Mouse (Mus musculus): Measurements from ENCODE around the gene Cops8. TPM values are rescaled to one million over a fixed set of nuclear protein-coding genes. Genes with fewer than 3 reads are reported as not detected.

Gene Cops8
- polyA plus RNA-seq, 1 experiment from 2014 or later = 138 TPM

DNA sequence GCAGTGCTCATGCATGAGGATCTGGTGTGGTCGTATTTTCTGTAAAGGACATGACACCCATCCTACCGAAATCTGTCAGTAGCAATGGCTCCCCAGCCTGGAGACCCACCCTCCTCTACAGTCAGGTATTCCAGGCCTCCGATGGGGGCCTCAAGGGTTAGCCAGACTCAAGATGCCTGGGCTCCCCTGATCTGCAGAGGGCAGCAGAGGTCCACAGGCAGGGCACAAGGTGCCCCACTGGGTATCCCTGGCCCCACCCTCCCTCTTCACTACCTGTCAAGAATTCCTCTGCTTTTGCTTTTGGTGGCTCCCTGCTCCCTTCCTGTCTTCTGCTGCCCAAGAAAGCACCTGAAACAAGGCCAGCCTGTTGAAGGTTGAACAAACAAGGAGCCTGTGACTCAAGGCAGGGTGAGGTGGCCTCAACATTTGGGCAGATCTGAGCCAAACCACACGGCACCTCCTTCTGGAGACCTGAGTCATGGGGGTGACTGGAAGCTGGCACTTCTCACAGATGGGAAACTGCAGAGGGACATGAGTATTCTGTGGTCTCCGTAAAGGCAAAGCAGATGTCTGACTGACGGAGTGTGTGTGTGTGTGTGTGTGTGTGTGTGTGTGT, 30.7 kb downstream of the Cops8 start:
- Histone ChIP-seq H3K9me3 (replicated peaks; ENCODE audit: control insufficient read depth, low read length) (no peaks in the 10 kb centered on the region), H3K4me1 (ENCODE audit: control insufficient read depth, insufficient read depth, low read length) (peaks cover 3% of the 10 kb centered on the region; the same call in 1 of the 2 replicates), H3K27ac (ENCODE audit: low read length) (no peak overlapping the region; the same call in 1 of the 2 replicates), H3K36me3 (ENCODE audit: control insufficient read depth, insufficient read depth, low read length) (no peaks in the 10 kb centered on the region), H3K9ac (ENCODE audit: low read length) (no peak overlapping the region), H3K4me2 (ENCODE audit: low read depth, low read length) (no peak overlapping the region), H3K27me3 (ENCODE audit: control insufficient read depth, insufficient read depth, low read length) (no peaks in the 10 kb centered on the region), H3K4me3 (replicated peaks; ENCODE audit: low read length) (no peak overlapping the region)
- peak; percentile 29; the same call in 1 of the 2 replicates for ATAC-seq (ENCODE audit: insufficient read depth, low FRiP score)
- 62% methylated on average over 6 of the region's 6 CpGs for WGBS

DNA sequence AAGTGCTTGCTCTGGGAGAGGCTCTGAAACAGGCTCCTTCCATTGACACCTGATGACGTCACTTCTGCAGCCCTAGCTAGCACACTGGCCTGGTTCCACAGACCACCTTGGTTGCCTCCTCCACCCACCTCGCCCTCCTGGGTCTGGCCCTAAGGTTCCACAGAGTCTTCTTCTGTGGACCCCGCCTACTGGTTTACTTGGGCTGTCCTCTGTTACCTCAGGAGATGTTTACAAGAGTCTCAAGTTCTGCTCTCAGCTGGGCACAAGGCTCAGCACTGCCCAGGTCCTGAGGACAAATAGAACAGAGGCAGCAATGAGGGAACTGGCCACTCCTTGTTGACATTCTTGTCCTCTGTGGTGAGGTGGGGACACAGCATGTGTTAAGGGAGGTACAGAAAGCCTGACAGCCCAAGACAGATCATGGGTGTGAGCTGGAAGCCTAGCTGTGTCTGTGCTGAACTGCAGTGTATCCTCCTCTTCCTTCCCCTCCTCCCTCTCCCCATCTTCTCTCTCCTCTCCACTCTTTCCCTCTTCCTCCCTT, 31.5 kb downstream of the Cops8 start:
- Histone ChIP-seq H3K27me3 (ENCODE audit: control insufficient read depth, insufficient read depth, low read length) (no peaks in the 10 kb centered on the region), H3K9ac (ENCODE audit: low read length) (no peak overlapping the region), H3K9me3 (replicated peaks; ENCODE audit: control insufficient read depth, low read length) (no peaks in the 10 kb centered on the region), H3K27ac (ENCODE audit: low read length) (no peak overlapping the region), H3K4me3 (replicated peaks; ENCODE audit: low read length) (no peak overlapping the region), H3K4me2 (ENCODE audit: low read depth, low read length) (no peak overlapping the region), H3K36me3 (ENCODE audit: control insufficient read depth, insufficient read depth, low read length) (no peaks in the 10 kb centered on the region), H3K4me1 (ENCODE audit: control insufficient read depth, insufficient read depth, low read length) (peaks cover 3% of the 10 kb centered on the region; the same call in 1 of the 2 replicates)
- 45% methylated on average over 3 of the region's 3 CpGs for WGBS
- ATAC-seq (ENCODE audit: insufficient read depth, low FRiP score) = peak; percentile 51

DNA sequence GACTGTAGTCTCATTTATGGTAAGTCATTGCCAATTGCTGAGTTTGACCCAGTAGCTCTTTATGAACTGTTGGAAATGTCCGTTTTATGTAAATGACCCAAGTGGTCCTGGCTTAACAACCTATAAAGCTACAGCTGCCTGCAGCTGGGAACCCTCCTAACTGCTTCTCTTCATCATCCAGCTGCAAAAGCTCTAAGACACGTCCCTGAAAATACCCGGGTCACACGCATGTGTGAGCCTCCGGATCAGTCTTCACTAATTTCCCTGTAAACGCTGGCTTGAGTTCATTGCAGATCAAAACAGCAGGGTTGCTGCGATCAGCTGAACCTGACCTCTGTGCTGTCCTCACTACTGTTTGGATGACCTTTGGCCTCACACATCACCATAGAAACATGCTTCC, 35.6 kb downstream of the Cops8 start:
- no peak overlapping the region for H3K4me3 ChIP-seq (replicated peaks; ENCODE audit: low read length)
- ATAC-seq (ENCODE audit: insufficient read depth, low FRiP score) = no peak
- H3K9me3 ChIP-seq (replicated peaks; ENCODE audit: control insufficient read depth, low read length) = no peaks in the 10 kb centered on the region
- 32% methylated on average over 7 of the region's 7 CpGs for WGBS
- no peak overlapping the region for H3K4me2 ChIP-seq (ENCODE audit: low read depth, low read length)
- H3K9ac ChIP-seq (ENCODE audit: low read length) = no peak overlapping the region
- H3K36me3 ChIP-seq (ENCODE audit: control insufficient read depth, insufficient read depth, low read length) = no peaks in the 10 kb centered on the region
- H3K27me3 ChIP-seq (ENCODE audit: control insufficient read depth, insufficient read depth, low read length) = no peaks in the 10 kb centered on the region
- H3K27ac ChIP-seq (ENCODE audit: low read length) = no peak overlapping the region
- peaks cover 3% of the 10 kb centered on the region; the same call in 1 of the 2 replicates for H3K4me1 ChIP-seq (ENCODE audit: control insufficient read depth, insufficient read depth, low read length)

DNA sequence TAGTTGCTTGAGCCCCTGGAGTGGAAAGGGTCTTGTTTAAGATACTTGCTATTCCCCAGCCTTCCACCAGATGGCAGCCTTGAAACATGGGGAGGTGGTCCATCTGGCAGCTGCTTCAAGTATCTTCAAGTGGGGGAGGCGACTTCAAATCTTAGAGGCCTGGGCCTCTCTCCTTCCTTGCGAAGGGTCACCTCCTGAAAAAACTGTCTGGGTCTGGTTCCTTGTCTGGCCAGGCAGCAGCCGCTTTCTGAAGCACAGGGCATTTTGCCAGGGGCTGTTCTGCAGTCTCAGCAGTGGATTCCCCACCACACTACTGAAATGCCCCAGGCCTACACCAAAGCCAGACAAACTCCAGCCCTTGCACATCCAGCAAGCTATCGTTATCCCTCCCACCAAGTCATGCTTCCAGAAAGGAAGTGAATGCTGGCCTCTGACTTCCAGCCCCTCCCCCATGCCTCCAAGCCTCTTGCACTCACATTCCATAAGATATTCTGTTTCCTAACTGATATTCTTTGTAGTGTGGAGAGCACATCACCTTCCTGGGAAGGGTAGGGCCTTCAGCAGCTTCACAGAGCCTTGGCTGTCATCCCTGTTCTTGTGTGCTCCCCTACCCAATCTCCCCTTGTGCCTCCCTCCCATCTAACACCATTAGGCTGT, 48.1 kb downstream of the Cops8 start:
- ATAC-seq (ENCODE audit: insufficient read depth, low FRiP score) = peak; percentile 92
- no peaks in the 10 kb centered on the region for H3K9me3 ChIP-seq (replicated peaks; ENCODE audit: control insufficient read depth, low read length)
- H3K27me3 ChIP-seq (ENCODE audit: control insufficient read depth, insufficient read depth, low read length) = no peaks in the 10 kb centered on the region
- no peak overlapping the region for H3K4me2 ChIP-seq (ENCODE audit: low read depth, low read length)
- no peak overlapping the region for H3K4me3 ChIP-seq (replicated peaks; ENCODE audit: low read length)
- H3K9ac ChIP-seq (ENCODE audit: low read length) = peak overlapping the region; percentile 32
- WGBS = 11% methylated on average over 4 of the region's 4 CpGs
- H3K36me3 ChIP-seq (ENCODE audit: control insufficient read depth, insufficient read depth, low read length) = no peaks in the 10 kb centered on the region
- H3K4me1 ChIP-seq (ENCODE audit: control insufficient read depth, insufficient read depth, low read length) = peaks cover 25% of the 10 kb centered on the region
- peak overlapping the region; percentile 90 for H3K27ac ChIP-seq (ENCODE audit: low read length)

DNA sequence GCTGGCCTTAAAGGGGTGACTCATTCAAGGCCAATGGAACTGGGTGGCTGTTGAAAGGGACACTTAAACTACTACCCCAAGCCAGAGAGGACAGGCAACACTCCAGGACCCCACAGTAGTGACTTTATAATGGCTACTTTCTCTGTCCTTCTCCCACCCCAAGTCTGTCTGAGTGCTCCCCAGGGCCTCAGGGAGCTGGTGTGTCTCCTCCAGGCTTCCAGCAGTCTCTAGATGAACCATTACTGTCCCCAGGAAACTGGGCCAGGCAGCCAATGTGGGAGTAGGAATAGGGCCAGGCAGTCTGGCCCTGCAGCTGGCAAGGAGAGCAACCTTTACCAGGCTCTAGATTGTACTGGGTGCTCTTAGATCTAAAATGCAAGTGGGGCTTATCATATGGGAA, 49.0 kb downstream of the Cops8 start:
- no peak overlapping the region for H3K4me2 ChIP-seq (ENCODE audit: low read depth, low read length)
- H3K4me3 ChIP-seq (replicated peaks; ENCODE audit: low read length) = no peak overlapping the region
- H3K9ac ChIP-seq (ENCODE audit: low read length) = peak overlapping the region; percentile 19; the same call in 1 of the 2 replicates
- H3K27me3 ChIP-seq (ENCODE audit: control insufficient read depth, insufficient read depth, low read length) = no peaks in the 10 kb centered on the region
- H3K27ac ChIP-seq (ENCODE audit: low read length) = peak overlapping the region; percentile 90
- peaks cover 25% of the 10 kb centered on the region for H3K4me1 ChIP-seq (ENCODE audit: control insufficient read depth, insufficient read depth, low read length)
- no peak for ATAC-seq (ENCODE audit: insufficient read depth, low FRiP score)
- no peaks in the 10 kb centered on the region for H3K36me3 ChIP-seq (ENCODE audit: control insufficient read depth, insufficient read depth, low read length)
- H3K9me3 ChIP-seq (replicated peaks; ENCODE audit: control insufficient read depth, low read length) = no peaks in the 10 kb centered on the region

DNA sequence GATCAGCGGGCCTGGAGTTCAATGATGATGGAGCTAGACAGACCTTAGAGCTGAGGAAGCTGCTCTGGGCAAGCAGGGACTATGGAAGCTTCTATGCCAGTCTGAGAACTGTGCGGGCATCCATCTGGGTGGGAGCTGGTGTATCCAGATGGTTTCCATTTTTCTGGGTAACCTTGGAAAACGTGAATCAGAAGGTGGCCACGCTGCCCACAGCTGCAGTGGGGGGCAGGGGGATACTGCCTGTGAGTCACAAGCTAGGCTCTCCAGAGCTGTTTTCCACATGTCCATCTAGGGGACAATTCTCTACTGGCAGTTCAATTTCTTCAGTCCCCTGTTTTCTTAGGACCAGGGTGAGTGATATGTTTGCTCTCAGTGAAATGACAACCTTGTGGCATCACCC, 49.8 kb downstream of the Cops8 start:
- Histone ChIP-seq H3K9me3 (replicated peaks; ENCODE audit: control insufficient read depth, low read length) (no peaks in the 10 kb centered on the region), H3K4me1 (ENCODE audit: control insufficient read depth, insufficient read depth, low read length) (peaks cover 27% of the 10 kb centered on the region), H3K4me2 (ENCODE audit: low read depth, low read length) (no peak overlapping the region), H3K36me3 (ENCODE audit: control insufficient read depth, insufficient read depth, low read length) (no peaks in the 10 kb centered on the region), H3K9ac (ENCODE audit: low read length) (no peak overlapping the region), H3K27ac (ENCODE audit: low read length) (0 out of 2 replicates have a peak overlapping the region, but pooled peaks have one; percentile 90), H3K4me3 (replicated peaks; ENCODE audit: low read length) (no peak overlapping the region), H3K27me3 (ENCODE audit: control insufficient read depth, insufficient read depth, low read length) (no peaks in the 10 kb centered on the region)
- WGBS = 84% methylated on average over 4 of the region's 4 CpGs
- ATAC-seq (ENCODE audit: insufficient read depth, low FRiP score) = no peak

DNA sequence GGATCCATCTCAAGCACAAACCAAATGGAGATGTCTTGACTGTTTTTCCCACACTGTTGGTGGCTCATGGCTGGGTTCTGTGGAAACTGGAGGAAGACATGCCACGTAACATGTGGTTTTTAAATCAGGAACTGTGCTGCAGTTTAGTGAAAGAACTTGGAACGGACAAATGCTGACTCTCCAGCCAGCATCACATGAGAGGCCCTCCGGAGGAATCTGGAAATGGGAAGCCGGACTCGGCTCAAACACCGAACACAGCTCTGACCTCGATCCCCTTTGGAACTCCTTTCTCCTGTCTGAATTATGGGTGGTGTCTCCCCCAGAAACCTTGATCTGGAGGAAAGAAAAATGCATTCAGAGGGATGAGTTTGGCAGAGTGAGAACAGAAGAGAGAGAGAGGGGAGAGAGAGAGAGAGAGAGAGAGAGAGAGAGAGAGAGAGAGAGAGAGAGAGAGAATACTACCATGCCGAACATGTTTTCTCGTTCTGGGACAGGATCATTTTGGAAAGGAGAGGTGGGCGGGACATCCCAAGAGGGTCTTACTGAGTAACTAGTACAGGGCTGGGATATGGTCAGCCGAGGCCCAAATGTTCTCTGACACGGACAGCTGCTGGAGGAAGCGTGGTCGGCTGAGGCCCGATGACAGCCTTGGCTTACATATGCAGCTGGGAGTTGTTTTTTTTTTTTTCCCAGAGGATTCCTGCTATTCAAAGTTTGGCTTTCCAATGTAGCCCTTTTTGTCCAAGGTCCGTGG, 53.9 kb downstream of the Cops8 start:
- peaks cover 11% of the 10 kb centered on the region for H3K4me1 ChIP-seq (ENCODE audit: control insufficient read depth, insufficient read depth, low read length)
- no peaks in the 10 kb centered on the region for H3K27me3 ChIP-seq (ENCODE audit: control insufficient read depth, insufficient read depth, low read length)
- no peaks in the 10 kb centered on the region for H3K9me3 ChIP-seq (replicated peaks; ENCODE audit: control insufficient read depth, low read length)
- no peak overlapping the region for H3K9ac ChIP-seq (ENCODE audit: low read length)
- WGBS = 64% methylated on average over 16 of the region's 16 CpGs
- H3K36me3 ChIP-seq (ENCODE audit: control insufficient read depth, insufficient read depth, low read length) = no peaks in the 10 kb centered on the region
- H3K4me2 ChIP-seq (ENCODE audit: low read depth, low read length) = no peak overlapping the region
- no peak overlapping the region for H3K4me3 ChIP-seq (replicated peaks; ENCODE audit: low read length)
- peak overlapping the region; percentile 81 for H3K27ac ChIP-seq (ENCODE audit: low read length)
- peak; percentile 61; the same call in 1 of the 2 replicates for ATAC-seq (ENCODE audit: insufficient read depth, low FRiP score)

DNA sequence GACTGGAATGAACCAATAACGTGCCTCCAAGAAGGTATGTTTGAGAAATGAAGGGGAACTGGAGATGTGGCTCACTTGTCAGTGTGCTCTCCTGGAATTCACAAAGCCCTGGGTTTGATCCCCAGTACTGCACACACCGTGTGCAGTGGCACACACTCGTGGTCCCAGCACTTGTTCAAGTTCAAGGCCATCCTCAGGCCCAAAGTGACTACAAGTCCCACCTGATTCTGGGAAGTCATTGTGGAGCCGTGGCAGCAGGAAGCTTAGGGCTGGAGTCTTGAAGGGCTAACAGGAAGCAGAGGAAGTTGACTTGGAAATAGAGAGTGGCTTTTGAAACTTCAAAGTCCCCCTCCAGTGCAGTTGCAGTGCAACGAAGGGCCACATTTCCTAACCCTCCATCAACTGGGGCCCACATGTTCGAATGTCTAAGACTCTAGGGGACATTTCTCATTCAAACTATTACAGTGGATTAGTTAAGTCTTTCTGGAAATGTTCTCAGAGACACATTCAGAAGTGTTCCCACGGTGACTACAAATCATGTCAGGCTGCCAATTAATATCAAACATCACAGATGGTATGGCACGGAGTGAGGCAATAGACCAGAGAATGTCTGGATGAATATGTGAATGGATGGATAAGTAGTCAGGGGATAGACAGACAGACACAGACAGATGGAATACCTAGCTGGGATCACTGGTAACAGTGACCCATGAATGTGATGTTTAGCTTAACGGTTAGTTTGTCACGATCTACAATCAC, 54.7 kb downstream of the Cops8 start:
- ATAC-seq (ENCODE audit: insufficient read depth, low FRiP score) = no peak
- Histone ChIP-seq H3K36me3 (ENCODE audit: control insufficient read depth, insufficient read depth, low read length) (no peaks in the 10 kb centered on the region), H3K9me3 (replicated peaks; ENCODE audit: control insufficient read depth, low read length) (no peaks in the 10 kb centered on the region), H3K4me3 (replicated peaks; ENCODE audit: low read length) (no peak overlapping the region), H3K4me2 (ENCODE audit: low read depth, low read length) (no peak overlapping the region), H3K27me3 (ENCODE audit: control insufficient read depth, insufficient read depth, low read length) (no peaks in the 10 kb centered on the region), H3K27ac (ENCODE audit: low read length) (peak overlapping the region; percentile 81), H3K9ac (ENCODE audit: low read length) (no peak overlapping the region), H3K4me1 (ENCODE audit: control insufficient read depth, insufficient read depth, low read length) (peaks cover 9% of the 10 kb centered on the region; the same call in 1 of the 2 replicates)
- WGBS = 81% methylated on average over 10 of the region's 10 CpGs
